Mouse (Mus musculus) stomach, embryonic 14.5 days (tissue): ENCODE data around the gene Ptpra. TPM values are rescaled to one million over a fixed set of nuclear protein-coding genes. Genes with fewer than 3 reads are reported as not detected.

Experiments
- ATAC-seq: fragments of 200-750 bp; cut with Nextera tagmentation; 2 replicates; pipeline ENCODE4 v1.8.0; 2017; ENCODE audit warnings: low read depth, moderate TSS enrichment; ENCODE audit not compliant: insufficient number of reproducible peaks, insufficient read depth, low FRiP score
- H3K27ac ChIP-seq: fragments of 300-500 bp; sonication (generic); 2 replicates; pipeline ENCODE4 v1.5.1; 2014; ENCODE audit warnings: mild to moderate bottlenecking, low read length, moderate library complexity, mixed read lengths
- H3K27me3 ChIP-seq: fragments of 300-500 bp; sonication (generic); 2 replicates; pipeline ENCODE4 v1.6.1; 2014; ENCODE audit warnings: low read length, control low read depth, mixed read lengths; ENCODE audit not compliant: control insufficient read depth, insufficient read depth
- H3K36me3 ChIP-seq: fragments of 300-500 bp; sonication (generic); 2 replicates; pipeline ENCODE4 v1.6.1; 2014; ENCODE audit warnings: mild to moderate bottlenecking, control low read depth, low read length, moderate library complexity, mixed read lengths; ENCODE audit not compliant: control insufficient read depth, insufficient read depth
- H3K4me1 ChIP-seq: fragments of 300-500 bp; sonication (generic); 2 replicates; pipeline ENCODE4 v1.6.1; 2014; ENCODE audit warnings: low read length, control low read depth, mixed read lengths; ENCODE audit not compliant: control insufficient read depth, insufficient read depth
- H3K4me2 ChIP-seq: fragments of 300-500 bp; sonication (generic); replicated peaks from 2 replicates; pipeline ENCODE4 v1.6.1; 2014; ENCODE audit warnings: low read depth, low read length, control low read depth
- H3K4me3 ChIP-seq: fragments of 300-500 bp; sonication (generic); 2 replicates; pipeline ENCODE4 v1.5.1; 2014; ENCODE audit warnings: low read depth, low read length, control low read depth
- H3K9ac ChIP-seq: fragments of 300-500 bp; sonication (generic); replicated peaks from 2 replicates; pipeline ENCODE4 v1.6.1; 2014; ENCODE audit warnings: low read depth, mild to moderate bottlenecking, control low read depth, low read length, moderate library complexity, mixed read lengths
- H3K9me3 ChIP-seq: fragments of 300-500 bp; sonication (generic); 2 replicates; pipeline ENCODE4 v1.6.1; 2016; ENCODE audit warnings: low read depth, low read length, control low read depth; ENCODE audit not compliant: control insufficient read depth
- WGBS: fragments of 180-500 bp; shearing (Covaris S2); extraction: QIAGEN DNeasy Blood & Tissue Kit; methylation state at CpG from one replicate; pipeline ENCODE4 v1.1.7; 2014; 5-methylcytosine and 5-hydroxymethylcytosine counted together
- polyA plus RNA-seq: library from polyadenylated mRNA; unstranded; fragments of >200 nt; fragmentation: Nextera tagmentation; extraction: Ambion mirVana; gene quantifications from 2 replicates; pipeline ENCODE4 v1.2.1, GENCODE M21; 2014

Gene Ptpra
- polyA plus RNA-seq, 1 experiment from 2014 or later, result 110 TPM

DNA sequence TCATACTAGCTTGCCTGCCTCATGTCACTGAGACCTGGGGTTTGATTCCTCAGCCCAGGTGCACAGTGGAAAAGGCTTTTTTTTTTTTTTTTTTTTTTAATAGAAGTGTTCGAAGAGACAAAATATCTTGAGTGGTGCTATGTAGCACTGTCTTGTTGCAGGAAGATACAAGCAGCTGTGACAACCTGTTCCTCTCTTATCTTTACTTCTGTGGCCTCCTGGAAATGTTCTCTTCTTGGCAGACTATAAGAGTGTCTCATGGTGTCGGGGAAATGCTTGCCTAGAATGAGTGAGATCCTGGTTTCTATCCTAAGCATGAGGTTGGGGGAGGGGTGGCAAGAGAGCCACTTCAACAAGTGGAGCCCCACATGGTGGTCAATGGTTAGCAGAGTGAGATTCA, 138.3 kb downstream of the Ptpra start:
- 81% methylated on average over 2 of the region's 2 CpGs for WGBS
- Histone ChIP-seq H3K4me2 (no peak overlapping the region), H3K9ac (no peak overlapping the region), H3K4me1 (no peaks in the 10 kb centered on the region), H3K27me3 (no peaks in the 10 kb centered on the region), H3K9me3 (no peaks in the 10 kb centered on the region), H3K36me3 (peaks cover 11% of the 10 kb centered on the region; the same call in 1 of the 2 replicates), H3K27ac (no peak overlapping the region), H3K4me3 (no peak overlapping the region)
- no peak for ATAC-seq

DNA sequence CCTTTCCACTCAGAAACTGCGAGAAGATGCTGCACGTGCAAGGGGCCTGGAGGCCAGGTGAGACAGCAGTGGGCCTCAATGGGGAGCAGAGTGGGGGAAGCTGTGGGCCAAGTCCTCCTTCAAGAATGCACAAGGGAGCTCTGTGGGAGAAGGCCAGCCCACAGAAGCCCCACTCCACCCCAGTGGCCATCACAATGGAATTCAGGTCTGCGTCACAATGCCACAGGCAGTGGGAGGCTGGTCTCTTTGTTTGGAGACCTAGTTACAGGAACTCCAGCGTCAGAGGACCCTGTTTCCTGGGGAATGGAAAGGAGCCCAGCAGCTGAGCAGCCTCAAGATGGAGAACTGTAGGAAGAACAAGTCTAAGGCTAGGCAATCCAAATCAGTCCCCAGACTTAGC, 139.1 kb downstream of the Ptpra start:
- no peaks in the 10 kb centered on the region for H3K4me1 ChIP-seq
- H3K4me3 ChIP-seq, result no peak overlapping the region
- WGBS, result 65% methylated on average over 4 of the region's 4 CpGs
- H3K36me3 ChIP-seq, result peaks cover 11% of the 10 kb centered on the region; the same call in 1 of the 2 replicates
- H3K27ac ChIP-seq, result no peak overlapping the region
- no peaks in the 10 kb centered on the region for H3K27me3 ChIP-seq
- no peak overlapping the region for H3K9ac ChIP-seq
- no peaks in the 10 kb centered on the region for H3K9me3 ChIP-seq
- H3K4me2 ChIP-seq, result no peak overlapping the region
- no peak for ATAC-seq

DNA sequence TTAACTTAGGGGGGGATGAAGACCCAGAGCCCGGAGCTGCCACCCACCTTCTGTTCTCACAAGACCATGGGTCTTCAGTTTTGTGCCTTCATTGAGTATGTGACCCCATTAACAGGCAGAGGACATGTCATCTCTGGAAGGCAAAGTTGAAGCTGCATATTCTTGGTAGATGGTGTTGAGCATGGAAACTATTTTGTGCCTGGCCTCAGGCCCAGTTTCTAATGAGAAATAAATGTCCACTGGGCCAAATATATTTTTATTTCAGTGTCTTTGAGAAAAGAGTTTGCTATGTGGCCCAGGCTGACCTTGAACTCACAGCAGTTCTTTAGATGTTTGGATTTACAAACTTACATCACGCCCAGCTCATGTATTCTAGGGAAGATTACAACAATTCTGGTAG, 139.7 kb downstream of the Ptpra start:
- no peak for ATAC-seq
- H3K27ac ChIP-seq, result no peak overlapping the region
- H3K27me3 ChIP-seq, result no peaks in the 10 kb centered on the region
- no peak overlapping the region for H3K4me3 ChIP-seq
- no peak overlapping the region for H3K9ac ChIP-seq
- H3K36me3 ChIP-seq, result peaks cover 16% of the 10 kb centered on the region; the same call in 1 of the 2 replicates
- H3K9me3 ChIP-seq, result no peaks in the 10 kb centered on the region
- WGBS, result 84% methylated on average over 2 of the region's 2 CpGs
- H3K4me1 ChIP-seq, result no peaks in the 10 kb centered on the region
- H3K4me2 ChIP-seq, result no peak overlapping the region

DNA sequence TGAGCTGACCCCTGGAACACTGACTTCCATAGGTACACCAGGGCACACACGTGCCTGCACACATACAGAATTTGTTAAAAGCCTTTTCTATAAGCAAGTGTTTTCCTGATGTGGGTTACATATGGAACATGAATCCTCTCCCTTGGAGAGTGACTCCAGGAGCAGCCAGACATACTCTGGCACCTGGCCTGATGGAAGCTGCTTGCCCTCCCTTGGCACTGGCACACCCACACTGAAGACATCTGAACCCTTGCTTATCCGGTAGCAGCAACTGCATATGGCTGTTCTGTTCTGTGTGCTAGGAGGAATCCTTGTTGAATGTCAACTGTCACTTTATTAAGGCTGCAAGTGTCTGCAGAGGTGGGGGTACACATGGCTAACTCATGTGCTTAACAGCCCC, 140.9 kb downstream of the Ptpra start:
- Histone ChIP-seq H3K27ac (no peak overlapping the region), H3K9ac (no peak overlapping the region), H3K4me3 (no peak overlapping the region), H3K4me1 (no peaks in the 10 kb centered on the region), H3K36me3 (peaks cover 21% of the 10 kb centered on the region; the same call in 1 of the 2 replicates), H3K4me2 (no peak overlapping the region), H3K9me3 (no peaks in the 10 kb centered on the region), H3K27me3 (no peaks in the 10 kb centered on the region)
- ATAC-seq, result no peak
- WGBS, result 88% methylated on average over 2 of the region's 2 CpGs

DNA sequence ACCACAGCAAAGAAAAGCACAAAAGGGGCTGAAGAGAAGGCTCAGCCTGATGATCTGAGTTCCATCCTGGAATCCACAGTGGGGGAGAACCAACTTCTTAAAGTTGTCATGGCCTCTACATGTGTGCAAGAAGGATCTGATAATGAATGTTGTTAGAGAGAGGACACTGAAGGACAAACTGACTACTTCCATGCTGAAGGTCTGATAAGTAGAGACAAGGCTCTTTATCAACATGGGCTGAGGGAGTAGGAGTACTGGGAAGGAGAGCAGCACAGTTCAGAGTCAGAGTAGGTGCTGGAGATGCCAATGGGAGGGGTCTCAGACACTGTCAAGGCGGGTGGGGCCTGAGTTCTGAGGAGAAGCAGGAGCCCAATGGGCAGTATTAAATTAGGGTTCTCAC, 145.5 kb downstream of the Ptpra start:
- WGBS, result 92% methylated on average over 1 of the region's 1 CpGs
- H3K27me3 ChIP-seq, result no peaks in the 10 kb centered on the region
- H3K9me3 ChIP-seq, result no peaks in the 10 kb centered on the region
- no peak overlapping the region for H3K27ac ChIP-seq
- H3K4me3 ChIP-seq, result no peak overlapping the region
- H3K4me2 ChIP-seq, result no peak overlapping the region
- peaks cover 37% of the 10 kb centered on the region for H3K36me3 ChIP-seq
- no peaks in the 10 kb centered on the region for H3K4me1 ChIP-seq
- ATAC-seq, result no peak
- no peak overlapping the region for H3K9ac ChIP-seq

DNA sequence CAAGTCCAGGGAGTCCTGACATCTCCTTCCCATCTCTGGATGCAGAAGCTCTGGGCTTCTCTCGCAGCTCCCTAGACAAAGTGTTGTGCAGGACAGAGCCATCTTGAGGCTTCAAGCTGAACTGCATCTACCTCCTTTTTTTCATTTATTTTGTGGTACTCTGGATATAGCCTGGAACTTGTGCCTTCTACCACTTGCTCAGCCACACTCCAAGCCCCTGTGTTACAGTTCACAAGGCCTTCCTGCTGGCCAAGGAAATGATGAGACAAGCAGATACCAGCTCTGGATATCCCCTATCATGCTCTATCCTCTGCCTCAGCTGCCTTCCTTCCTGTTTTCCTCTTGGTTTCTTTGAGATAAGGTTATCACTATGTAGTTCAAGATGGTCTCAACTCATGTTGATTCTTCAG, 147.5 kb downstream of the Ptpra start:
- Histone ChIP-seq H3K36me3 (peaks cover 26% of the 10 kb centered on the region), H3K9me3 (no peaks in the 10 kb centered on the region), H3K9ac (no peak overlapping the region), H3K27ac (no peak overlapping the region), H3K27me3 (no peaks in the 10 kb centered on the region), H3K4me3 (no peak overlapping the region), H3K4me1 (no peaks in the 10 kb centered on the region), H3K4me2 (no peak overlapping the region)
- 0% methylated on average over 1 of the region's 1 CpGs for WGBS
- no peak for ATAC-seq

DNA sequence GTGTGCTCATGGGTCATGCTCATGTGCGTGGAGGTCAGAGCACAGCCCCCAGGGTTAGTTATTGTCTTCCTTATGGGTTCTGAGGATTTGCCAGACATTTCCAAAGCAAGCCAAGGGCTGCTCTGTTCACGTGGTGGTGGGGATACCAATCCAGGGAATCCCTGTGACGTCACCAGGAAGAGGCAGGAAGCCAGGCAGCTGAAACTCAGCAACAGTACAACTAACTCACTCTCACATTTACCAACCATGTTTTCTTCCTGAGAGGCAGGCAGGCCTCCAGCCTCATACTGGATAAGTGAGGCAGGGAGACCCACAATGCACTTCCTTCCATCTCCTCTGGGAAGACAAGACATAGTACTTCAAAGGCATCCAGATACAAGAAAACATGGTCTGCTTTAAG, 148.3 kb downstream of the Ptpra start:
- Histone ChIP-seq H3K27me3 (no peaks in the 10 kb centered on the region), H3K4me2 (no peak overlapping the region), H3K9me3 (no peaks in the 10 kb centered on the region), H3K27ac (no peak overlapping the region), H3K4me1 (no peaks in the 10 kb centered on the region), H3K9ac (no peak overlapping the region), H3K36me3 (peaks cover 31% of the 10 kb centered on the region), H3K4me3 (no peak overlapping the region)
- ATAC-seq, result no peak
- 83% methylated on average over 3 of the region's 3 CpGs for WGBS

DNA sequence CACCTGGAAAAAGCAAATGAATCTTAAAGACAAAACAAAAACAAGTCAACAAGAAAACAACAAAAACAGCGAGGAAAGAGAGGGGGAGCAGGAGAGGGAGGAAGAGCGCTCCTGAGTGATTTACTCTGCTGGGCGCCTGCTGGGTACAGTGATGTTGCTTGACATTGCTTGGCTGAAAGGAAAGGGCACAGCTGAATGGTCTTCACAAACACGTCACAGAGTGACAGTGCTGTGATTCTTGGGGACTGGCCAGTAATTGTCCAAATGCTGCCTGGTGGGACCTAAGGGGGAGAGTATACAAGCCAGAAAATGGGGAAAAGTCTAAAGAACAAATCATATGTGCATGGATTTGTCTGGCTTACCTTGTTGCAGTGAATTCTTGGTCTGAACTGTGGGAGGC, 152.1 kb downstream of the Ptpra start:
- Histone ChIP-seq H3K27me3 (no peaks in the 10 kb centered on the region), H3K4me3 (no peak overlapping the region), H3K4me2 (no peak overlapping the region), H3K4me1 (no peaks in the 10 kb centered on the region), H3K27ac (no peak overlapping the region), H3K36me3 (peaks cover 25% of the 10 kb centered on the region), H3K9me3 (no peaks in the 10 kb centered on the region), H3K9ac (no peak overlapping the region)
- 88% methylated on average over 4 of the region's 4 CpGs for WGBS
- ATAC-seq, result no peak
